Mouse (Mus musculus): Measurements from ENCODE around the gene Acsl5. TPM values are rescaled to one million over a fixed set of nuclear protein-coding genes. Genes with fewer than 3 reads are reported as not detected.

Gene Acsl5
- total RNA-seq, 2 experiments from 2014 or later, result 38.9 to 40.2 TPM

- no peak for DNase-seq (ENCODE audit: extremely low spot score in 1 of 2, low spot score in 2 of 2)
- intact Hi-C loops (cut with DNase I), result no loop called here
Observed at GRCm38 (mm10) chr19:55268150-55268549, 16.4 kb downstream of the Acsl5 start.

GRCm38 (mm10) chr19:55269051-55269450 lies 17.3 kb downstream of the Acsl5 start:
- no peak for DNase-seq (ENCODE audit: extremely low spot score in 1 of 2, low spot score in 2 of 2)
- intact Hi-C loops (cut with DNase I), result no loop called here

- no peak for DNase-seq (ENCODE audit: extremely low spot score in 1 of 2, low spot score in 2 of 2)
- intact Hi-C loops (cut with DNase I), result no loop called here
Observed at GRCm38 (mm10) chr19:55271448-55271847, 19.7 kb downstream of the Acsl5 start.

GRCm38 (mm10) chr19:55273340-55273739 lies 21.6 kb downstream of the Acsl5 start:
- intact Hi-C loops (cut with DNase I), result no loop called here
- no peak for DNase-seq (ENCODE audit: extremely low spot score in 1 of 2, low spot score in 2 of 2)

- DNase-seq (ENCODE audit: extremely low spot score in 1 of 2, low spot score in 2 of 2), result no peak
- intact Hi-C loops (cut with DNase I), result no loop called here
Observed at GRCm38 (mm10) chr19:55276100-55276499, 24.4 kb downstream of the Acsl5 start.

- no peak for DNase-seq (ENCODE audit: extremely low spot score in 1 of 2, low spot score in 2 of 2)
- intact Hi-C loops (cut with DNase I), result no loop called here
Observed at GRCm38 (mm10) chr19:55276770-55277169, 25.0 kb downstream of the Acsl5 start.

- intact Hi-C loops (cut with DNase I), result no loop called here
- no peak for DNase-seq (ENCODE audit: extremely low spot score in 1 of 2, low spot score in 2 of 2)
Observed at GRCm38 (mm10) chr19:55284093-55284492, 32.4 kb downstream of the Acsl5 start.

GRCm38 (mm10) chr19:55286034-55286433 lies 34.3 kb downstream of the Acsl5 start:
- intact Hi-C loops (cut with DNase I), result no loop called here

GRCm38 (mm10) chr19:55288974-55289373 lies 37.2 kb downstream of the Acsl5 start:
- DNase-seq (ENCODE audit: extremely low spot score in 1 of 2, low spot score in 2 of 2), result no peak
- intact Hi-C loops (cut with DNase I), result no loop called here

More at GRCm38 (mm10) chr19:55286034-55286433, 34.3 kb downstream of the Acsl5 start:
- DNase-seq (ENCODE audit: extremely low spot score in 1 of 2, low spot score in 2 of 2), result no peak

- intact Hi-C loops (cut with DNase I), result loop anchor here (10.0 kb wide), 1 partner anchor 216 kb away; no protein-coding TSS in a partner anchor
- DNase-seq (ENCODE audit: extremely low spot score in 1 of 2, low spot score in 2 of 2), result no peak
Observed at GRCm38 (mm10) chr19:55290621-55291270, 39.0 kb downstream of the Acsl5 start.

GRCm38 (mm10) chr19:55292210-55292850 lies 40.6 kb downstream of the Acsl5 start:
- intact Hi-C loops (cut with DNase I), result loop anchor here (10.0 kb wide), 1 partner anchor 218 kb away; no protein-coding TSS in a partner anchor
- no peak for DNase-seq (ENCODE audit: extremely low spot score in 1 of 2, low spot score in 2 of 2)

- intact Hi-C loops (cut with DNase I), result loop anchor here (10.0 kb wide), 1 partner anchor 218 kb away; no protein-coding TSS in a partner anchor
- DNase-seq (ENCODE audit: extremely low spot score in 1 of 2, low spot score in 2 of 2), result no peak
Observed at GRCm38 (mm10) chr19:55293175-55293574, 41.4 kb downstream of the Acsl5 start.

- no peak for DNase-seq (ENCODE audit: extremely low spot score in 1 of 2, low spot score in 2 of 2)
Observed at GRCm38 (mm10) chr19:55295075-55295474, 43.3 kb downstream of the Acsl5 start.

GRCm38 (mm10) chr19:55295556-55295955 lies 43.8 kb downstream of the Acsl5 start:
- intact Hi-C loops (cut with DNase I), result loop anchor here (10.0 kb wide), 1 partner anchor 221 kb away; no protein-coding TSS in a partner anchor
- no peak for DNase-seq (ENCODE audit: extremely low spot score in 1 of 2, low spot score in 2 of 2)

More at GRCm38 (mm10) chr19:55295075-55295474, 43.3 kb downstream of the Acsl5 start:
- intact Hi-C loops (cut with DNase I), result loop anchor here (10.0 kb wide), 1 partner anchor 220 kb away; no protein-coding TSS in a partner anchor

- no peak for DNase-seq (ENCODE audit: extremely low spot score in 1 of 2, low spot score in 2 of 2)
- intact Hi-C loops (cut with DNase I), result loop anchor here (10.0 kb wide), 1 partner anchor 222 kb away; no protein-coding TSS in a partner anchor
Observed at GRCm38 (mm10) chr19:55296301-55296700, 44.6 kb downstream of the Acsl5 start.

- intact Hi-C loops (cut with DNase I), result loop anchor here (10.0 kb wide), 1 partner anchor 223 kb away; no protein-coding TSS in a partner anchor
- DNase-seq (ENCODE audit: extremely low spot score in 1 of 2, low spot score in 2 of 2), result no peak
Observed at GRCm38 (mm10) chr19:55297489-55297888, 45.8 kb downstream of the Acsl5 start.

- intact Hi-C loops (cut with DNase I), result loop anchor here (10.0 kb wide), 1 partner anchor 223 kb away; no protein-coding TSS in a partner anchor
- no peak for DNase-seq (ENCODE audit: extremely low spot score in 1 of 2, low spot score in 2 of 2)
Observed at GRCm38 (mm10) chr19:55297961-55298360, 46.2 kb downstream of the Acsl5 start.

GRCm38 (mm10) chr19:55299378-55299777 lies 47.6 kb downstream of the Acsl5 start:
- no peak for DNase-seq (ENCODE audit: extremely low spot score in 1 of 2, low spot score in 2 of 2)
- intact Hi-C loops (cut with DNase I), result loop anchor here (10.0 kb wide), 1 partner anchor 225 kb away; no protein-coding TSS in a partner anchor

- DNase-seq (ENCODE audit: extremely low spot score in 1 of 2, low spot score in 2 of 2), result no peak
- intact Hi-C loops (cut with DNase I), result no loop called here
Observed at GRCm38 (mm10) chr19:55300525-55300924, 48.8 kb downstream of the Acsl5 start.

- intact Hi-C loops (cut with DNase I), result loop anchor here (2.0 kb wide), 1 partner anchor 86 kb away; no protein-coding TSS in a partner anchor
- no peak for DNase-seq (ENCODE audit: extremely low spot score in 1 of 2, low spot score in 2 of 2)
Observed at GRCm38 (mm10) chr19:55305024-55305423, 53.3 kb downstream of the Acsl5 start.

All from left cerebral cortex, postnatal 10 days (tissue).